Mouse (Mus musculus) ES-E14 (cell line): Measurements from ENCODE around the gene N4bp2l2. TPM values are rescaled to one million over a fixed set of nuclear protein-coding genes. Genes with fewer than 3 reads are reported as not detected.

Source experiments
- DNase-seq: peaks from one replicate; pipeline ENCODE4 v3.0.0-alpha.2; 2013; ENCODE audit warnings: low read depth, low spot score
- H3K27ac ChIP-seq: 2 replicates; pipeline ENCODE4 v1.5.1; 2012; ENCODE audit warnings: low read depth, mild to moderate bottlenecking, low read length, moderate library complexity, mixed read lengths; ENCODE audit not compliant: poor library complexity, insufficient read depth, severe bottlenecking
- H3K36me3 ChIP-seq: 2 replicates; pipeline ENCODE4 v1.6.1; 2012; ENCODE audit warnings: mild to moderate bottlenecking, low read length, moderate library complexity, mixed read lengths; ENCODE audit not compliant: control insufficient read depth, poor library complexity, insufficient read depth, severe bottlenecking
- H3K4me1 ChIP-seq, 2 experiments: fragments of 150-350 bp in 1 of 2; sonication (generic) in 1 of 2; 2 replicates each; pipeline ENCODE4 v1.6.1; 2012; ENCODE audit warnings: low read length in 2 of 2, mild to moderate bottlenecking in 1 of 2, mixed read lengths in 1 of 2; ENCODE audit not compliant: control insufficient read depth in 2 of 2, insufficient read depth in 2 of 2, poor library complexity in 1 of 2
- H3K4me3 ChIP-seq, 2 experiments: fragments of 150-350 bp in 1 of 2; sonication (generic) in 1 of 2; 2 replicates each; pipeline ENCODE4 v1.5.1; 2012; ENCODE audit warnings: low read length in 2 of 2, low read depth in 1 of 2, mild to moderate bottlenecking in 1 of 2, mixed read lengths in 1 of 2; ENCODE audit not compliant: insufficient read depth in 1 of 2, poor library complexity in 1 of 2, severe bottlenecking in 1 of 2
- H3K9ac ChIP-seq: 2 replicates; pipeline ENCODE4 v1.6.1; 2012; ENCODE audit warnings: low read depth, mild to moderate bottlenecking, low read length, mixed read lengths; ENCODE audit not compliant: poor library complexity, insufficient read depth, severe bottlenecking
- H3K9me3 ChIP-seq: fragments of 150-350 bp; sonication (generic); 2 replicates; pipeline ENCODE4 v1.6.1; 2012; ENCODE audit warnings: low read depth, mild to moderate bottlenecking, low read length; ENCODE audit not compliant: control insufficient read depth, insufficient read depth
- CHD2 ChIP-seq: IDR thresholded peaks from 2 replicates; pipeline ENCODE4 v1.6.1; 2014; ENCODE audit warnings: mild to moderate bottlenecking, low read depth, low read length, inconsistent platforms
- HCFC1 ChIP-seq: IDR thresholded peaks from 2 replicates; pipeline ENCODE4 v1.6.1; 2012; ENCODE audit warnings: low read length, inconsistent platforms, borderline replicate concordance; ENCODE audit not compliant: insufficient read depth
- MAFK ChIP-seq: IDR thresholded peaks from 2 replicates; pipeline ENCODE4 v1.6.1; 2014; ENCODE audit warnings: mild to moderate bottlenecking, low read depth, low read length, inconsistent platforms; ENCODE audit not compliant: insufficient read depth
- ZC3H11A ChIP-seq: IDR thresholded peaks from 2 replicates; pipeline ENCODE4 v1.6.1; 2012; ENCODE audit warnings: low read depth, mild to moderate bottlenecking, inconsistent platforms, low read length, borderline replicate concordance
- ZNF384 ChIP-seq: IDR thresholded peaks from 2 replicates; pipeline ENCODE4 v1.6.1; 2012; ENCODE audit warnings: low read depth, low read length, inconsistent platforms
- in situ Hi-C, 2 experiments: fragments of 600-800 bp; cut with MboI; formaldehyde crosslinking; loops; one replicate each; pipeline ENCODE4 v1.15.1; 2025; ENCODE audit warnings: low sequenced_read_pairs in 2 of 2, inconsistent platforms in 1 of 2; ENCODE audit not compliant: unreplicated experiment in 2 of 2
- total RNA-seq: library from RNA; depleted of rRNA; stranded (reverse); fragments of 300-350 nt; gene quantifications from 2 replicates; pipeline ENCODE4 v1.2.3, GENCODE M21; 2012

Gene N4bp2l2
- total RNA-seq, 1 experiment = 58.4 TPM

- in situ Hi-C loops = no loop called here
- Histone ChIP-seq H3K36me3 (no peaks in the 10 kb centered on the region; the same call in 1 of the 2 replicates), H3K9me3 (no peaks in the 10 kb centered on the region), H3K27ac (no peak overlapping the region), H3K4me3 (no peak overlapping the region), H3K9ac (no peak overlapping the region), H3K4me1 (no peaks in the 10 kb centered on the region)
- no peak for DNase-seq
- TF ChIP-seq MAFK = no peak
- no peak for TF ChIP-seq CHD2
These were observed 45.3 kb downstream of the N4bp2l2 start for GRCm38 (mm10) chr5:150620588-150621135.

- no peak for DNase-seq
- in situ Hi-C loops = no loop called here
- Histone ChIP-seq H3K9me3 (no peaks in the 10 kb centered on the region), H3K27ac (no peak overlapping the region), H3K4me3 (no peak overlapping the region), H3K4me1 (no peaks in the 10 kb centered on the region), H3K36me3 (no peaks in the 10 kb centered on the region), H3K9ac (no peak overlapping the region)
- TF ChIP-seq CHD2 = no peak
These were observed 47.2 kb downstream of the N4bp2l2 start for GRCm38 (mm10) chr5:150618599-150619355.

- no peak overlapping the region for H3K9ac ChIP-seq
- no peak overlapping the region for H3K4me3 ChIP-seq
- TF ChIP-seq MAFK (no peak), ZNF384 (no peak), ZC3H11A (no peak), CHD2 (no peak), HCFC1 (no peak)
- DNase-seq = no peak
- H3K9me3 ChIP-seq = no peaks in the 10 kb centered on the region
- H3K4me1 ChIP-seq = no peaks in the 10 kb centered on the region
- H3K36me3 ChIP-seq = no peaks in the 10 kb centered on the region
- in situ Hi-C loops = no loop called here
- no peak overlapping the region for H3K27ac ChIP-seq
These were observed 49.3 kb downstream of the N4bp2l2 start for GRCm38 (mm10) chr5:150616731-150617130.

GRCm38 (mm10) chr5:150616216-150616615 lies 49.8 kb downstream of the N4bp2l2 start:
- no peaks in the 10 kb centered on the region for H3K36me3 ChIP-seq
- in situ Hi-C loops = no loop called here
- H3K27ac ChIP-seq = no peak overlapping the region
- TF ChIP-seq ZC3H11A = no peak
- TF ChIP-seq HCFC1 = no peak
- no peak for TF ChIP-seq CHD2
- no peak for TF ChIP-seq ZNF384
- TF ChIP-seq MAFK = no peak
- no peaks in the 10 kb centered on the region for H3K4me1 ChIP-seq
- no peak overlapping the region for H3K9ac ChIP-seq
- DNase-seq = no peak
- no peak overlapping the region for H3K4me3 ChIP-seq
- H3K9me3 ChIP-seq = no peaks in the 10 kb centered on the region

GRCm38 (mm10) chr5:150614054-150614453 lies 51.9 kb downstream of the N4bp2l2 start:
- in situ Hi-C loops = no loop called here
- Histone ChIP-seq H3K36me3 (no peaks in the 10 kb centered on the region), H3K4me1 (no peaks in the 10 kb centered on the region), H3K27ac (no peak overlapping the region), H3K9ac (no peak overlapping the region), H3K9me3 (no peaks in the 10 kb centered on the region), H3K4me3 (no peak overlapping the region)
- DNase-seq = no peak
- TF ChIP-seq ZNF384 = no peak
- no peak for TF ChIP-seq CHD2
- TF ChIP-seq ZC3H11A = no peak
- TF ChIP-seq MAFK = no peak
- TF ChIP-seq HCFC1 = no peak
